Mouse (Mus musculus): ENCODE results near the gene Lhpp. TPM values are rescaled to one million over a fixed set of nuclear protein-coding genes. Genes with fewer than 3 reads are reported as not detected.

Gene Lhpp
- polyA plus RNA-seq, 1 experiment from 2014 or later, result 17.4 TPM

DNA sequence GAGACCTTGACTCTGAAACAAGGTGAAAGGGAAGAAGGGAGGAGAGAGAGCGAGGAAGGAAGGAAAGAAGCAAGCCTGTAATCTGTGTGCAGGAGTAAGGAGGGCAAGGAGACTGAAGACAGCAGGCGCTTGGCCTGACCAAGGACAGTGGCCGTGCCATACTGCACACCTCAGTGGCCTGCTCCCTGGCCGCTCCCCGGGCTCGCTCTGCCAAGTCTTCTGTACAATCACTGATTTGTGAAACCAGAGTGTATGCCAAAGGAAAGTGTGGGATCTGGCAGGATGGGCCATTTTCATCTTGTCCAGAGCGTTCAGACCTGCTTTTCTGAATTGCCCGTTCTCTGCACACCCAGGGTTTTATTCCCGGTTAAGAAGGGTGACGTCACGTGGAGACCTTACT lies 70.9 kb downstream of the Lhpp start:
- no peak overlapping the region for H3K4me3 ChIP-seq
- no peaks in the 10 kb centered on the region for H3K27me3 ChIP-seq (ENCODE audit: insufficient read depth, poor library complexity, severe bottlenecking)
- 86% methylated on average over 11 of the region's 11 CpGs for WGBS
- DNase-seq (ENCODE audit: low spot score), result no peak
- H3K9me3 ChIP-seq, result no peaks in the 10 kb centered on the region
- no peak overlapping the region for H3K27ac ChIP-seq
- H3K4me1 ChIP-seq, result peaks cover 17% of the 10 kb centered on the region
- H3K36me3 ChIP-seq, result no peaks in the 10 kb centered on the region

GRCm38 (mm10) chr7:132681831-132682230 lies 71.4 kb downstream of the Lhpp start:
- no peaks in the 10 kb centered on the region for H3K9me3 ChIP-seq
- WGBS, result 77% methylated on average over 1 of the region's 1 CpGs
- no peak overlapping the region for H3K4me3 ChIP-seq
- DNase-seq (ENCODE audit: low spot score), result no peak
- peaks cover 21% of the 10 kb centered on the region for H3K4me1 ChIP-seq
- no peak overlapping the region for H3K27ac ChIP-seq
- no peaks in the 10 kb centered on the region for H3K27me3 ChIP-seq (ENCODE audit: insufficient read depth, poor library complexity, severe bottlenecking)
- H3K36me3 ChIP-seq, result no peaks in the 10 kb centered on the region

- DNase-seq (ENCODE audit: low spot score), result no peak
- WGBS, result 91% methylated on average over 3 of the region's 3 CpGs
- H3K27me3 ChIP-seq (ENCODE audit: insufficient read depth, poor library complexity, severe bottlenecking), result no peaks in the 10 kb centered on the region
- H3K36me3 ChIP-seq, result no peaks in the 10 kb centered on the region
- H3K4me1 ChIP-seq, result peaks cover 27% of the 10 kb centered on the region
- no peak overlapping the region for H3K4me3 ChIP-seq
- no peak overlapping the region for H3K27ac ChIP-seq
- H3K9me3 ChIP-seq, result no peaks in the 10 kb centered on the region
Measured at GRCm38 (mm10) chr7:132682336-132682735, 71.9 kb downstream of the Lhpp start.

DNA sequence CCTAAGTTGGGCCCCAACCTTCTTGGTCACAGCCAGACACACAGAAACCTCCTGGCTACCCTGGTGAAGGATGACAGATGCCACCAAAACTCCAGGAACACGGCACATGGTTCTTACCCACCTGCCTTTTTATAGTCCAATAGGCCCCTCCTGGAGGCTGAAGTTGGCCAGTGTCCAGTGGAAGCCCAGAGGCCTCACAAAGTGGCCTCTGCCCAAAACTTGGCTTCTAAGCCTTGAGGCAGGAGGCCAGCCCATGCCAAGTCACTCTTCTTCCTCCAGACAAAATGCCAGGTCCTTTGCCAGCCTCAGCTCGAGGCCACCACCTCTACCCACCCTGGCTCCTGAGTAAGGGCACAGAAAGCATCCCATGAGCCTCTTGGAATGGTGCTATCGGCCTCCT lies 72.5 kb downstream of the Lhpp start:
- WGBS, result 82% methylated on average over 3 of the region's 3 CpGs
- H3K27ac ChIP-seq, result 0 out of 2 replicates have a peak overlapping the region, but pooled peaks have one; percentile 26
- no peak for DNase-seq (ENCODE audit: low spot score)

GRCm38 (mm10) chr7:132683923-132684322 lies 73.5 kb downstream of the Lhpp start:
- H3K4me1 ChIP-seq, result peaks cover 42% of the 10 kb centered on the region
- WGBS, result 83% methylated on average over 4 of the region's 4 CpGs
- no peak for DNase-seq (ENCODE audit: low spot score)
- no peaks in the 10 kb centered on the region for H3K27me3 ChIP-seq (ENCODE audit: insufficient read depth, poor library complexity, severe bottlenecking)
- H3K27ac ChIP-seq, result no peak overlapping the region
- no peaks in the 10 kb centered on the region for H3K36me3 ChIP-seq
- no peaks in the 10 kb centered on the region for H3K9me3 ChIP-seq
- H3K4me3 ChIP-seq, result no peak overlapping the region

More for the DNA sequence above, 72.5 kb downstream of the Lhpp start:
- peaks cover 32% of the 10 kb centered on the region for H3K4me1 ChIP-seq
- no peaks in the 10 kb centered on the region for H3K9me3 ChIP-seq
- no peak overlapping the region for H3K4me3 ChIP-seq
- no peaks in the 10 kb centered on the region for H3K27me3 ChIP-seq (ENCODE audit: insufficient read depth, poor library complexity, severe bottlenecking)
- no peaks in the 10 kb centered on the region for H3K36me3 ChIP-seq

GRCm38 (mm10) chr7:132686515-132686914 lies 76.1 kb downstream of the Lhpp start:
- Histone ChIP-seq H3K36me3 (no peaks in the 10 kb centered on the region), H3K4me3 (no peak overlapping the region), H3K9me3 (no peaks in the 10 kb centered on the region), H3K4me1 (peaks cover 45% of the 10 kb centered on the region), H3K27me3 (ENCODE audit: insufficient read depth, poor library complexity, severe bottlenecking) (no peaks in the 10 kb centered on the region), H3K27ac (no peak overlapping the region)
- 65% methylated on average over 3 of the region's 3 CpGs for WGBS
- no peak for DNase-seq (ENCODE audit: low spot score)

DNA sequence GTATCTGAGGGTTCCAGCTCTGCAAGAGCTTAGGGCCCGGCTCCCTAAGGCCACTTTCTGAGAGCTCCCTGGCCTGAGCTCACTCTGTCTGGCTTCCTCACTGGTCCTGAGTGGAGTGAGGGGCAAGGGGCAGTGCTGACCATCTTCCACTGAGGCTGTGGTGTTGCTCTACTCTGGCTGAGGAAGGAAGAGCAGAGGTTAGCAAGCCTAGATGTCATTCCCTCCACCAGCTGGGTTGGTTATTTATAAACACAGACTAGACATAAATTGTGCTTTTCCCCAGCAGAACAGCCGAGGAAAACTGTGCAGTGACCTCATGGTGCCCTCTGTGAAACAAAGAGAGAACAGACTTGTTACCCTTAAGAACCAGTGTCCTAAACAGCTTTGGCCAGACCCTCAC lies 77.5 kb downstream of the Lhpp start:
- WGBS, result 33% methylated on average over 2 of the region's 2 CpGs
- Histone ChIP-seq H3K4me3 (no peak overlapping the region), H3K4me1 (peaks cover 51% of the 10 kb centered on the region), H3K27me3 (ENCODE audit: insufficient read depth, poor library complexity, severe bottlenecking) (no peaks in the 10 kb centered on the region), H3K36me3 (no peaks in the 10 kb centered on the region), H3K27ac (peak overlapping the region; percentile 80), H3K9me3 (no peaks in the 10 kb centered on the region)
- DNase-seq (ENCODE audit: low spot score), result no peak

GRCm38 (mm10) chr7:132688721-132689120 lies 78.3 kb downstream of the Lhpp start:
- Histone ChIP-seq H3K27ac (peak overlapping the region; percentile 80), H3K4me3 (no peak overlapping the region), H3K4me1 (peaks cover 47% of the 10 kb centered on the region), H3K9me3 (no peaks in the 10 kb centered on the region), H3K27me3 (ENCODE audit: insufficient read depth, poor library complexity, severe bottlenecking) (no peaks in the 10 kb centered on the region), H3K36me3 (no peaks in the 10 kb centered on the region)
- DNase-seq (ENCODE audit: low spot score), result no peak
- WGBS, result 39% methylated on average over 5 of the region's 5 CpGs

- H3K9me3 ChIP-seq, result 0 out of 2 replicates have a peak, but pooled peaks cover 2% of the 10 kb centered on the region
- peak overlapping the region; percentile 80 for H3K27ac ChIP-seq
- no peaks in the 10 kb centered on the region for H3K36me3 ChIP-seq
- H3K27me3 ChIP-seq (ENCODE audit: insufficient read depth, poor library complexity, severe bottlenecking), result no peaks in the 10 kb centered on the region
- no peak overlapping the region for H3K4me3 ChIP-seq
- no peak for DNase-seq (ENCODE audit: low spot score)
- 52% methylated on average over 5 of the region's 5 CpGs for WGBS
- peaks cover 47% of the 10 kb centered on the region for H3K4me1 ChIP-seq
Measured at GRCm38 (mm10) chr7:132689722-132690121, 79.3 kb downstream of the Lhpp start.

GRCm38 (mm10) chr7:132690716-132691472 lies 80.5 kb downstream of the Lhpp start:
- H3K9me3 ChIP-seq, result 0 out of 2 replicates have a peak, but pooled peaks cover 6% of the 10 kb centered on the region
- no peaks in the 10 kb centered on the region for H3K36me3 ChIP-seq
- DNase-seq (ENCODE audit: low spot score), result no peak
- peaks cover 45% of the 10 kb centered on the region for H3K4me1 ChIP-seq
- H3K27me3 ChIP-seq (ENCODE audit: insufficient read depth, poor library complexity, severe bottlenecking), result no peaks in the 10 kb centered on the region
- H3K27ac ChIP-seq, result peak overlapping the region; percentile 80; the same call in 1 of the 2 replicates
- no peak overlapping the region for H3K4me3 ChIP-seq
- 85% methylated on average over 14 of the region's 14 CpGs for WGBS

GRCm38 (mm10) chr7:132692719-132693118 lies 82.3 kb downstream of the Lhpp start:
- no peaks in the 10 kb centered on the region for H3K27me3 ChIP-seq (ENCODE audit: insufficient read depth, poor library complexity, severe bottlenecking)
- 74% methylated on average over 9 of the region's 9 CpGs for WGBS
- H3K9me3 ChIP-seq, result 0 out of 2 replicates have a peak, but pooled peaks cover 6% of the 10 kb centered on the region
- H3K4me3 ChIP-seq, result no peak overlapping the region
- DNase-seq (ENCODE audit: low spot score), result no peak
- no peaks in the 10 kb centered on the region for H3K36me3 ChIP-seq
- H3K4me1 ChIP-seq, result peaks cover 28% of the 10 kb centered on the region
- H3K27ac ChIP-seq, result peak overlapping the region; percentile 25; the same call in 1 of the 2 replicates

DNA sequence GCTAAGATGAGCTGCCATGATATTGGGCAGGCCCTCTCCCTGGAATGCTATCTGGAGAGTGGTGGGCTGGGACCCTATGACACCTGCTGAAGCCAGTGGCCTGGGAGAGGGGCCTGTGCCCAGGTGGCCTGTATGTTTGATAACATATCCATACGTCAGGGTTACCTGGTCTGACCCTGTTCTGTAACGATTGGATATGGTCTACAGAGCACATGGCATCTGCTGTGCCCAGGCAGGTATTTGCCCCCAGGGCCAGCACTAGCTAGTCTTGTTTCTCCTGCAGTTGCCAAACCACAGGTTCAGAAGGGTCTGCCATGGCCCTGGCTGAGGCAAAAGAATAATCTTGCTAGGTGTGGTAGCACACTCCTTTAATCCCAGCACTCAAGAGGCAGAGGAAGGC lies 83.1 kb downstream of the Lhpp start:
- no peaks in the 10 kb centered on the region for H3K36me3 ChIP-seq
- 0 out of 2 replicates have a peak, but pooled peaks cover 6% of the 10 kb centered on the region for H3K9me3 ChIP-seq
- 83% methylated on average over 2 of the region's 2 CpGs for WGBS
- peaks cover 20% of the 10 kb centered on the region for H3K4me1 ChIP-seq
- no peak overlapping the region for H3K27ac ChIP-seq
- no peak for DNase-seq (ENCODE audit: low spot score)
- no peaks in the 10 kb centered on the region for H3K27me3 ChIP-seq (ENCODE audit: insufficient read depth, poor library complexity, severe bottlenecking)
- no peak overlapping the region for H3K4me3 ChIP-seq

- H3K27ac ChIP-seq, result no peak overlapping the region
- no peak for DNase-seq (ENCODE audit: low spot score)
- 82% methylated on average over 8 of the region's 8 CpGs for WGBS
- peaks cover 15% of the 10 kb centered on the region for H3K4me1 ChIP-seq
- H3K4me3 ChIP-seq, result no peak overlapping the region
- H3K36me3 ChIP-seq, result no peaks in the 10 kb centered on the region
- 0 out of 2 replicates have a peak, but pooled peaks cover 6% of the 10 kb centered on the region for H3K9me3 ChIP-seq
- H3K27me3 ChIP-seq (ENCODE audit: insufficient read depth, poor library complexity, severe bottlenecking), result no peaks in the 10 kb centered on the region
Measured at GRCm38 (mm10) chr7:132697258-132697796, 86.9 kb downstream of the Lhpp start.
